Mouse (Mus musculus): ENCODE results near the gene Tfap2a. TPM values are rescaled to one million over a fixed set of nuclear protein-coding genes. Genes with fewer than 3 reads are reported as not detected.

Tfap2a gene
- total RNA-seq, 1 experiment from 2014 or later, result 0.57 TPM

- ATAC-seq (replicated peaks; ENCODE audit: insufficient number of reproducible peaks, low FRiP score, low TSS enrichment, poor library complexity, severe bottlenecking), result no peak
These were observed 2.6 kb downstream of the Tfap2a start for GRCm38 (mm10) chr13:40735416-40736106.

- ATAC-seq (replicated peaks; ENCODE audit: insufficient number of reproducible peaks, low FRiP score, low TSS enrichment, poor library complexity, severe bottlenecking), result no peak
These were observed 3.7 kb downstream of the Tfap2a start for GRCm38 (mm10) chr13:40734316-40734965.

- no peak for ATAC-seq (replicated peaks; ENCODE audit: insufficient number of reproducible peaks, low FRiP score, low TSS enrichment, poor library complexity, severe bottlenecking)
These were observed 4.5 kb downstream of the Tfap2a start for GRCm38 (mm10) chr13:40733542-40734151.

GRCm38 (mm10) chr13:40732816-40733541, 5.2 kb downstream of the Tfap2a start:
- ATAC-seq (replicated peaks; ENCODE audit: insufficient number of reproducible peaks, low FRiP score, low TSS enrichment, poor library complexity, severe bottlenecking), result no peak

- ATAC-seq (replicated peaks; ENCODE audit: insufficient number of reproducible peaks, low FRiP score, low TSS enrichment, poor library complexity, severe bottlenecking), result no peak
These were observed 6.1 kb downstream of the Tfap2a start for GRCm38 (mm10) chr13:40732085-40732484.

GRCm38 (mm10) chr13:40731179-40731841, 6.9 kb downstream of the Tfap2a start:
- ATAC-seq (replicated peaks; ENCODE audit: insufficient number of reproducible peaks, low FRiP score, low TSS enrichment, poor library complexity, severe bottlenecking), result no peak

- ATAC-seq (replicated peaks; ENCODE audit: insufficient number of reproducible peaks, low FRiP score, low TSS enrichment, poor library complexity, severe bottlenecking), result no peak
These were observed 7.5 kb downstream of the Tfap2a start for GRCm38 (mm10) chr13:40730651-40731178.

- ATAC-seq (replicated peaks; ENCODE audit: insufficient number of reproducible peaks, low FRiP score, low TSS enrichment, poor library complexity, severe bottlenecking), result no peak
These were observed 8.4 kb downstream of the Tfap2a start for GRCm38 (mm10) chr13:40729592-40730431.

- no peak for ATAC-seq (replicated peaks; ENCODE audit: insufficient number of reproducible peaks, low FRiP score, low TSS enrichment, poor library complexity, severe bottlenecking)
These were observed 9.1 kb downstream of the Tfap2a start for GRCm38 (mm10) chr13:40729037-40729436.

- ATAC-seq (replicated peaks; ENCODE audit: insufficient number of reproducible peaks, low FRiP score, low TSS enrichment, poor library complexity, severe bottlenecking), result no peak
These were observed 9.6 kb downstream of the Tfap2a start for GRCm38 (mm10) chr13:40728626-40728990.

- no peak for ATAC-seq (replicated peaks; ENCODE audit: insufficient number of reproducible peaks, low FRiP score, low TSS enrichment, poor library complexity, severe bottlenecking)
These were observed 10.2 kb downstream of the Tfap2a start for GRCm38 (mm10) chr13:40727731-40728625.

GRCm38 (mm10) chr13:40725924-40726323, 12.3 kb downstream of the Tfap2a start:
- no peak for ATAC-seq (replicated peaks; ENCODE audit: insufficient number of reproducible peaks, low FRiP score, low TSS enrichment, poor library complexity, severe bottlenecking)

GRCm38 (mm10) chr13:40723598-40723920, 14.6 kb downstream of the Tfap2a start:
- ATAC-seq (replicated peaks; ENCODE audit: insufficient number of reproducible peaks, low FRiP score, low TSS enrichment, poor library complexity, severe bottlenecking), result no peak

- peak; percentile 90 for ATAC-seq (replicated peaks; ENCODE audit: insufficient number of reproducible peaks, low FRiP score, low TSS enrichment, poor library complexity, severe bottlenecking)
These were observed 15.2 kb downstream of the Tfap2a start for GRCm38 (mm10) chr13:40722741-40723597.

GRCm38 (mm10) chr13:40719741-40720082, 18.5 kb downstream of the Tfap2a start:
- ATAC-seq (replicated peaks; ENCODE audit: insufficient number of reproducible peaks, low FRiP score, low TSS enrichment, poor library complexity, severe bottlenecking), result no peak

GRCm38 (mm10) chr13:40719066-40719740, 19.0 kb downstream of the Tfap2a start:
- no peak for ATAC-seq (replicated peaks; ENCODE audit: insufficient number of reproducible peaks, low FRiP score, low TSS enrichment, poor library complexity, severe bottlenecking)
